Comparison of ENCODE assay signal across 9 mouse cellular contexts in the genomic region with DNA sequence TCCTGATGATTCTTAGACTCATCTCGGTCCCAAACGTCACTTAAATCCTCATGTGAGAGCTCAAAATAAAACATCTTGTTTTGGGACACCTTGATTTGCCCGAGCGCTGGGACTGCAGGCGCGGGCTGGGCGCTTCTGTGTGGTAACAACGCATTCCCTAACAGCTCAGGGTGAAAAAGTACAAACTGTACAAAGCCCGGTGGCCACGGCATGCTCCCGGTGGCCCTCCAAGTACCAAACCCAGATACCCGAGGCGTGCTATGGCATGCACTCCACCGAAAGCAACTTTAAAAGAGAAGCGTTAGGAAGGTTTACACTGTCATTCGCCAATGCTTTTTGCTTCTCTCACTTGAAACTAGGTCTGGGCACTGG. TPM values are rescaled to one million over a fixed set of nuclear protein-coding genes. Genes with fewer than 3 reads are reported as not detected.
DNase-seq lines count a peak whose midpoint lies in the region; ATAC-seq and TF ChIP-seq lines count a peak whose summit lies in the region.
"Had no signal": no experiment of that assay in that cellular context is flagged by ENCODE, and none has a peak within 500 bp of the region (broad histone marks: within the 10 kb centered on the region; RNA-seq: fewer than 3 reads in every experiment).

No protein-coding gene starts in this region.

- 11% methylated on average over 16 of the region's 16 CpGs for WGBS in kidney, embryonic 16.5 days
- WGBS in forebrain, embryonic 10.5 days = 12% methylated on average over 16 of the region's 16 CpGs
- 11% methylated on average over 16 of the region's 16 CpGs for WGBS in limb, embryonic 12.5 days

- no peaks in the 10 kb centered on the region for H3K36me3 ChIP-seq in kidney, embryonic 16.5 days (ENCODE audit: insufficient read depth, low read length)
- H3K36me3 ChIP-seq in forebrain, embryonic 10.5 days (replicated peaks) = no peaks in the 10 kb centered on the region
- H3K36me3 ChIP-seq in limb, embryonic 12.5 days = no peaks in the 10 kb centered on the region
- H3K36me3 ChIP-seq in myocyte (ENCODE audit: control insufficient read depth, insufficient read depth) = no peaks in the 10 kb centered on the region

- no peak for TF ChIP-seq POLR2A in myocyte (IDR thresholded peaks at IDR 0.05; ENCODE audit: insufficient read length, low read depth)

- peaks cover 67% of the 10 kb centered on the region for H3K27me3 ChIP-seq in kidney, embryonic 16.5 days (ENCODE audit: insufficient read depth, low read length)
- peaks cover 84% of the 10 kb centered on the region for H3K27me3 ChIP-seq in forebrain, embryonic 10.5 days (ENCODE audit: poor library complexity, severe bottlenecking)
- peaks cover 77% of the 10 kb centered on the region for H3K27me3 ChIP-seq in limb, embryonic 12.5 days
- peaks cover 4% of the 10 kb centered on the region for H3K27me3 ChIP-seq in myocyte (ENCODE audit: control insufficient read depth, insufficient read depth, insufficient read length)
- H3K27me3 ChIP-seq: Patski had no signal

- peaks cover 18% of the 10 kb centered on the region; the same call in 1 of the 2 replicates for H3K4me1 ChIP-seq in kidney, embryonic 16.5 days (ENCODE audit: insufficient read depth, low read length)
- peaks cover 21% of the 10 kb centered on the region for H3K4me1 ChIP-seq in forebrain, embryonic 10.5 days
- peaks cover 13% of the 10 kb centered on the region for H3K4me1 ChIP-seq in limb, embryonic 12.5 days (replicated peaks)

- H3K9ac ChIP-seq in kidney, embryonic 16.5 days (replicated peaks; ENCODE audit: low read length) = no peak overlapping the region
- no peak overlapping the region for H3K9ac ChIP-seq in limb, embryonic 12.5 days (replicated peaks)

- peaks cover 3% of the 10 kb centered on the region; the same call in 1 of the 2 replicates for H3K9me3 ChIP-seq in kidney, embryonic 16.5 days (ENCODE audit: low read length)
- H3K9me3 ChIP-seq in forebrain, embryonic 10.5 days = peaks cover 3% of the 10 kb centered on the region; the same call in 1 of the 2 replicates
- H3K9me3 ChIP-seq in limb, embryonic 12.5 days = no peaks in the 10 kb centered on the region

- no peak overlapping the region for H3K27ac ChIP-seq in kidney, embryonic 16.5 days (ENCODE audit: low read length)
- H3K27ac ChIP-seq in forebrain, embryonic 10.5 days = no peak overlapping the region
- H3K27ac ChIP-seq in limb, embryonic 12.5 days = no peak overlapping the region

- DNase-seq in kidney, postnatal 10 days = no peak
- DNase-seq in forebrain, embryonic 10.5 days (ENCODE audit: extremely low spot score, low spot score) = no peak
- no peak for DNase-seq in cerebellum, adult 18-20 months

- peak overlapping the region; percentile 69 for H3ac ChIP-seq in myocyte (ENCODE audit: control insufficient read depth, insufficient read length)

- no peak for ATAC-seq in kidney, embryonic 16.5 days (ENCODE audit: low FRiP score, low TSS enrichment)
- ATAC-seq in limb, embryonic 12.5 days (ENCODE audit: insufficient number of reproducible peaks, insufficient read depth, low FRiP score, low TSS enrichment, low read depth) = no peak
- no peak for ATAC-seq in inflammation-experienced regulatory T-cells, adult 6 months
- ATAC-seq in CD4-positive, CD25-positive, alpha-beta regulatory T cell, adult 4 months = no peak
- ATAC-seq: Patski had no signal

- H3K79me2 ChIP-seq in myocyte (ENCODE audit: control insufficient read depth, insufficient read depth) = peaks cover 33% of the 10 kb centered on the region

- H3K4me2 ChIP-seq in kidney, embryonic 16.5 days (replicated peaks; ENCODE audit: low read depth, low read length) = peak overlapping the region; percentile 78
- H3K4me2 ChIP-seq in limb, embryonic 12.5 days = peak overlapping the region; percentile 73
- peak overlapping the region; percentile 82 for H3K4me2 ChIP-seq in myocyte (ENCODE audit: low read depth)

- peak overlapping the region; percentile 52 for H3K4me3 ChIP-seq in kidney, embryonic 16.5 days (ENCODE audit: low read length)
- peak overlapping the region; percentile 57 for H3K4me3 ChIP-seq in forebrain, embryonic 10.5 days
- peak overlapping the region; percentile 56 for H3K4me3 ChIP-seq in limb, embryonic 12.5 days (replicated peaks)
- H3K4me3 ChIP-seq in myocyte = peak overlapping the region; percentile 72

TF ChIP-seq in myocyte, 11 proteins besides CTCF, POLR2A, EP300 and RAD21:
- TF ChIP-seq CEBPB (IDR thresholded peaks at IDR 0.05; ENCODE audit: insufficient read depth, poor library complexity, severe bottlenecking) = no peak
- no peak for TF ChIP-seq MYOD1 (IDR thresholded peaks at IDR 0.05; ENCODE audit: control insufficient read depth in 1 of 3, insufficient read length in 2 of 3, low read depth in 2 of 3)
- TF ChIP-seq POLR2AphosphoS2 (IDR thresholded peaks at IDR 0.05; ENCODE audit: insufficient read length, low read depth) = no peak
- TF ChIP-seq MYOG (IDR thresholded peaks at IDR 0.05; ENCODE audit: control insufficient read depth in 1 of 3, insufficient read depth in 1 of 3, insufficient read length in 2 of 3, low read depth in 2 of 3) = no peak
- no peak for TF ChIP-seq USF1 (IDR thresholded peaks at IDR 0.05; ENCODE audit: low read depth)
- no peak for TF ChIP-seq TCF12 (IDR thresholded peaks at IDR 0.05; ENCODE audit: insufficient read depth, poor library complexity, severe bottlenecking)
- no peak for TF ChIP-seq E2F4 (IDR thresholded peaks at IDR 0.05; ENCODE audit: insufficient read depth)
- no peak for TF ChIP-seq MAX (IDR thresholded peaks at IDR 0.05; ENCODE audit: low read depth)
- TF ChIP-seq REST (IDR thresholded peaks at IDR 0.05; ENCODE audit: insufficient read depth, insufficient read length) = no peak
- no peak for TF ChIP-seq TCF3 (IDR thresholded peaks at IDR 0.05; ENCODE audit: insufficient read length, low read depth)
- no peak for TF ChIP-seq SRF (IDR thresholded peaks at IDR 0.05; ENCODE audit: control insufficient read depth, insufficient read length, low read depth)
TF ChIP-seq in myocyte: peak in this region for 0.

RNA-seq across cellular contexts. Expression of a gene that starts 0.5 kb away (rescaled TPM):
- 8.3 and 13.4 TPM in 2 replicates for polyA plus RNA-seq in kidney, embryonic 16.5 days (2015; fragmentation: Nextera tagmentation; extraction: Ambion mirVana)
- polyA plus RNA-seq in forebrain, embryonic 10.5 days (2016; fragmentation: Nextera tagmentation; extraction: Ambion mirVana) = 1.4 and 2.1 TPM in 2 replicates
- 20.4 and 20.9 TPM in 2 replicates for polyA plus RNA-seq in limb, embryonic 12.5 days (2016; fragmentation: Nextera tagmentation; extraction: Ambion mirVana)
- polyA plus RNA-seq in myocyte (2012; fragmentation: generic; extraction: Trizol) = 176 TPM
- polyA plus RNA-seq in inflammation-experienced regulatory T-cells, adult 6 months (2017; shearing (Covaris generic)) = not detected
- polyA plus RNA-seq in CD4-positive, CD25-positive, alpha-beta regulatory T cell, adult 4 months (2017; shearing (Covaris generic)) = not detected
